Mouse (Mus musculus) embryo, embryonic 10 days (tissue): ENCODE results near the gene Gm21119.
"Not testable (repeated sequence)": the region's sequence is repeated elsewhere in the genome, so short reads cannot be mapped to it uniquely, and the experiment has no call there.

Source experiments
- DNase-seq: peaks from one replicate; pipeline ENCODE4 v3.0.0-alpha.2; 2015; ENCODE audit warnings: low spot score

The Gm21119 gene

GRCm38 (mm10) chr8:20614619-20615018 is at the start of gene Gm21119:
Gm21119 (plus strand) TSS chr8:20614919.
- not testable (repeated sequence) for DNase-seq

GRCm38 (mm10) chr8:20566753-20567152 is 48.0 kb upstream of the Gm21119 start:
- not testable (repeated sequence) for DNase-seq

- not testable (repeated sequence) for DNase-seq
These were observed 33.6 kb upstream of the Gm21119 start for GRCm38 (mm10) chr8:20581081-20581480.

- DNase-seq = not testable (repeated sequence)
These were observed 31.9 kb upstream of the Gm21119 start for GRCm38 (mm10) chr8:20582772-20583171.

- DNase-seq = peak; percentile 2
These were observed 26.2 kb upstream of the Gm21119 start for GRCm38 (mm10) chr8:20588268-20589177.

- DNase-seq = not testable (repeated sequence)
These were observed 25.6 kb upstream of the Gm21119 start for GRCm38 (mm10) chr8:20589178-20589539.

GRCm38 (mm10) chr8:20590117-20590997 is 24.4 kb upstream of the Gm21119 start:
- not testable (repeated sequence) for DNase-seq

GRCm38 (mm10) chr8:20591002-20591401 is 23.7 kb upstream of the Gm21119 start:
- not testable (repeated sequence) for DNase-seq

GRCm38 (mm10) chr8:20592732-20593272 is 21.9 kb upstream of the Gm21119 start:
- not testable (repeated sequence) for DNase-seq

GRCm38 (mm10) chr8:20593841-20594240 is 20.9 kb upstream of the Gm21119 start:
- DNase-seq = not testable (repeated sequence)

GRCm38 (mm10) chr8:20596081-20596841 is 18.5 kb upstream of the Gm21119 start:
- DNase-seq = not testable (repeated sequence)

- peak; percentile 3 for DNase-seq
These were observed 17.6 kb upstream of the Gm21119 start for GRCm38 (mm10) chr8:20596842-20597708.

GRCm38 (mm10) chr8:20598300-20599170 is 16.2 kb upstream of the Gm21119 start:
- DNase-seq = not testable (repeated sequence)

GRCm38 (mm10) chr8:20599350-20599749 is 15.4 kb upstream of the Gm21119 start:
- not testable (repeated sequence) for DNase-seq

- DNase-seq = not testable (repeated sequence)
These were observed 3.9 kb upstream of the Gm21119 start for GRCm38 (mm10) chr8:20610856-20611255.

- DNase-seq = not testable (repeated sequence)
These were observed 2.0 kb upstream of the Gm21119 start for GRCm38 (mm10) chr8:20612721-20613120.

GRCm38 (mm10) chr8:20630766-20631165 is 16.0 kb downstream of the Gm21119 start:
- DNase-seq = not testable (repeated sequence)

GRCm38 (mm10) chr8:20637931-20638330 is 23.2 kb downstream of the Gm21119 start:
- DNase-seq = not testable (repeated sequence)

- DNase-seq = not testable (repeated sequence)
These were observed 28.8 kb downstream of the Gm21119 start for GRCm38 (mm10) chr8:20643536-20643935.
